Mouse (Mus musculus) liver, embryonic 14.5 days (tissue): Measurements from ENCODE around the gene Usp36.

Source experiments
- CTCF ChIP-seq: IDR thresholded peaks from 2 replicates; pipeline ENCODE4 v1.5.1; 2016; ENCODE audit warnings: antibody characterized with exemption, low read depth, control low read depth
- EP300 ChIP-seq: IDR thresholded peaks from 2 replicates; pipeline ENCODE4 v1.6.1; 2016; ENCODE audit warnings: antibody characterized with exemption, low read depth

GRCm38 (mm10) chr11:118240388-118240787 is 49.7 kb downstream of the Usp36 start:
- no peak for TF ChIP-seq EP300
- no peak for TF ChIP-seq CTCF
